Mouse (Mus musculus): ENCODE data around the gene Ftcd.

DNA sequence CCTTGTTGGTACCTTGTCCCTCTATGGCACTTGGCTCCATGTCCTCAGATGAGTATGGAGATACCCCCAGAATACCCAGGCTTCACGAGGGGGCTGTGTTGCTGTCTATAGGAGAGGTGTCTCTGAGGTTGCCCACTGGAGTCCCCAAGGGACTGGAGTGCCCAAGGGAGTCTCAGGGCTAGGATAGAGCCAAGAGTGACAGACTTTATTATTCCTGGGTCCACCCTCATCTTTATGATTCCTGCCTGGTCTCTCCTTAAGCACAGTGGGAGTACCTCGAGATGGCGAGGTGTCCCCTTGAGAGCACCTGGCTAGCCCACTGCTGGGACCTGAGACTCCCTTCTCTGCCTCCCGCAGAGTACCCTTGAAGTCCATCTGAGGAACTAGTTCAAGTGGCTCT lies 47.0 kb downstream of the Ftcd start:
- TF ChIP-seq POLR2A (IDR thresholded peaks at IDR 0.05; ENCODE audit: borderline replicate concordance, extremely low read depth, low read depth, low read length) (no peak), CTCF (IDR thresholded peaks at IDR 0.05; ENCODE audit: insufficient read depth, low read length) (no peak)

Measured in lung, adult 2 months (tissue).